Comparison of ENCODE assay signal across 9 mouse cellular contexts in the genomic region with DNA sequence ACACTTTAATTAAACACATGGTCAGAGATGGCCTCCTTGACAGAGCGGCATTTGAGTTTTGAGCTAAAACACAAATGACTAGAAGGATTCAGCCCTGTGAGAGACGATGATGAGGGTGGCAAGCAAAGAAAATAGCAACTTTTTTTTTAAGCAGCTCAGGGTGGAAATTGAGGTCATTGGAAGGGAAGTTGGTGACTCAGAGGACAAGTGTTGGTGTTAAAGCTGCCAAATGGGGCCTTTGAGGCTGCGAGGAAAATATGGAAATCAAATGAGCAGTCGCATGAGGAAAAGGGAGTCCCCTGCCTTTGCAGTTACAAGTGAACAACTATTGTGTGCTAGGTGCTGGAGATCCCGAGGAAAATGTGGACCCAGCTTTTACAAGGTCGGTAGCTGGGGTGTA.
A peak's percentile ranks its signal among the peaks of the same experiment; 100 is the strongest.
DNase-seq lines count a peak whose midpoint lies in the region; ATAC-seq lines count a peak whose summit lies in the region.
"Had no signal": no experiment of that assay in that cellular context is flagged by ENCODE, and none has a peak within 500 bp of the region (broad histone marks: within the 10 kb centered on the region; RNA-seq: fewer than 3 reads in every experiment).

No protein-coding gene starts in this region.

- no peak for ATAC-seq in heart, embryonic 13.5 days (ENCODE audit: extremely low read depth, insufficient number of reproducible peaks, low FRiP score, low TSS enrichment)
- no peak for ATAC-seq in granulocyte monocyte progenitor cell, adult 5-6 weeks (replicated peaks; ENCODE audit: poor library complexity, severe bottlenecking)

- peak overlapping the region; percentile 96 for H3K9ac ChIP-seq in heart, embryonic 13.5 days

- peak; percentile 92 for DNase-seq in heart, adult 11 months
- no peak for DNase-seq in heart, postnatal 25 days (ENCODE audit: low spot score)
- DNase-seq in NIH3T3 (ENCODE audit: low read depth), result peak; percentile 56
- no peak for DNase-seq in midbrain, embryonic 10.5 days (ENCODE audit: low spot score)
- DNase-seq in left cerebral cortex, adult 11 months (ENCODE audit: low spot score), result no peak
- DNase-seq in spleen, adult 12 weeks (ENCODE audit: low spot score), result no peak

- H3K4me1 ChIP-seq in heart, embryonic 13.5 days, result peaks cover 22% of the 10 kb centered on the region
- H3K4me1 ChIP-seq in midbrain, embryonic 10.5 days, result peaks cover 39% of the 10 kb centered on the region

- peak overlapping the region; percentile 81 for H3K4me2 ChIP-seq in heart, embryonic 13.5 days

- H3K27ac ChIP-seq in heart, embryonic 13.5 days (replicated peaks), result no peak overlapping the region
- peak overlapping the region; percentile 97; the same call in 1 of the 2 replicates for H3K27ac ChIP-seq in midbrain, embryonic 10.5 days (replicated peaks)
- H3K27ac ChIP-seq: macrophage had no signal

- H3K9me3 ChIP-seq in heart, embryonic 13.5 days, result no peaks in the 10 kb centered on the region
- no peaks in the 10 kb centered on the region for H3K9me3 ChIP-seq in midbrain, embryonic 10.5 days (replicated peaks)

- peak overlapping the region; percentile 89 for H3K4me3 ChIP-seq in heart, embryonic 13.5 days
- peak overlapping the region; percentile 70 for H3K4me3 ChIP-seq in midbrain, embryonic 10.5 days

- intact Hi-C loops in heart, postnatal 25 days (cut with DNase I), result no loop called here

- WGBS in heart, embryonic 13.5 days, result 38% methylated on average over 6 of the region's 6 CpGs
- 48% methylated on average over 6 of the region's 6 CpGs for WGBS in midbrain, embryonic 10.5 days

- H3K27me3 ChIP-seq in heart, embryonic 13.5 days (replicated peaks), result peaks cover 14% of the 10 kb centered on the region; the same call in 1 of the 2 replicates
- peaks cover 42% of the 10 kb centered on the region for H3K27me3 ChIP-seq in midbrain, embryonic 10.5 days (ENCODE audit: low read depth, poor library complexity, severe bottlenecking)

- H3K36me3 ChIP-seq in heart, embryonic 13.5 days, result no peaks in the 10 kb centered on the region
- no peaks in the 10 kb centered on the region for H3K36me3 ChIP-seq in midbrain, embryonic 10.5 days

Comparison
In these comparisons a context has a peak if more than half of its experiments do, and no peak if none do; other contexts are left out.
1. DNase-seq: peak in heart, adult 11 months (single experiment) and NIH3T3 (single experiment); none in heart, postnatal 25 days (single experiment), midbrain, embryonic 10.5 days (single experiment), left cerebral cortex, adult 11 months (single experiment) and spleen, adult 12 weeks (single experiment).